Mouse (Mus musculus) CH12.LX (cell line): ENCODE measurements around the gene Bmp8b. TPM values are rescaled to one million over a fixed set of nuclear protein-coding genes. Genes with fewer than 3 reads are reported as not detected.

Experiments used
- DNase-seq: peaks from one replicate; pipeline ENCODE4 v3.0.0-alpha.2; 2013; ENCODE audit errors: extremely low read depth
- H3K27ac ChIP-seq: 2 replicates; pipeline ENCODE4 v1.5.1; 2012; ENCODE audit warnings: low read depth, mild to moderate bottlenecking, control low read depth, moderate library complexity; ENCODE audit not compliant: insufficient read depth
- H3K27me3 ChIP-seq: replicated peaks from 2 replicates; pipeline ENCODE3; 2012; ENCODE audit warnings: inconsistent platforms
- H3K36me3 ChIP-seq, 2 experiments: replicated peaks in 1 of 2; 2 replicates each; pipeline versions ENCODE3 to v1.6.1; 2012; ENCODE audit warnings: inconsistent platforms in 1 of 2, low read length in 1 of 2, mild to moderate bottlenecking in 1 of 2, mixed read lengths in 1 of 2, moderate library complexity in 1 of 2; ENCODE audit not compliant: control insufficient read depth in 1 of 2, insufficient read depth in 1 of 2
- H3K4me1 ChIP-seq, 2 experiments: 2 replicates each; pipeline ENCODE4 v1.6.1; 2012; ENCODE audit warnings: inconsistent platforms in 1 of 2, moderate library complexity in 1 of 2; ENCODE audit not compliant: insufficient read depth in 2 of 2, control insufficient read depth in 1 of 2
- H3K4me2 ChIP-seq: 2 replicates; pipeline ENCODE4 v1.6.1; 2012; ENCODE audit warnings: low read depth, mild to moderate bottlenecking, control low read depth; ENCODE audit not compliant: poor library complexity, insufficient read depth, severe bottlenecking
- H3K4me3 ChIP-seq, 3 experiments: fragments of 150-350 bp in 1 of 3; sonication (generic) in 1 of 3; replicated peaks in 1 of 3; 2 replicates each; pipeline versions ENCODE3 to v1.5.1; 2011 to 2012; ENCODE audit warnings: low read depth in 2 of 3, low read length in 2 of 3, mild to moderate bottlenecking in 2 of 3, moderate library complexity in 2 of 3, control low read depth in 1 of 3, improper control_type of control experiment in 1 of 3, inconsistent platforms in 1 of 3, mixed read lengths in 1 of 3; ENCODE audit not compliant: poor library complexity in 1 of 3
- H3K79me2 ChIP-seq: replicated peaks from 2 replicates; pipeline ENCODE4 v1.6.1; 2012; ENCODE audit warnings: mild to moderate bottlenecking, moderate library complexity; ENCODE audit not compliant: control insufficient read depth, poor library complexity, insufficient read depth, severe bottlenecking; ENCODE audit errors: extremely low read depth
- H3K9ac ChIP-seq: 2 replicates; pipeline ENCODE4 v1.6.1; 2012; ENCODE audit warnings: low read depth, mild to moderate bottlenecking, control low read depth, moderate library complexity; ENCODE audit not compliant: insufficient read depth
- H3K9me3 ChIP-seq: replicated peaks from 2 replicates; pipeline ENCODE3; 2012; ENCODE audit warnings: low read length, inconsistent platforms, mixed read lengths
- BHLHE40 ChIP-seq: IDR thresholded peaks from 2 replicates; pipeline ENCODE4 v1.6.1; 2011; ENCODE audit warnings: mild to moderate bottlenecking, low read depth, low read length, improper control_type of control experiment
- CTCF ChIP-seq, 2 experiments: IDR thresholded peaks in 1 of 2; conservative IDR thresholded peaks in 1 of 2; 2 replicates each; pipeline ENCODE4 v1.5.1; 2011 to 2012; ENCODE audit warnings: low read depth in 2 of 2, low read length in 2 of 2, improper control_type of control experiment in 1 of 2, inconsistent platforms in 1 of 2, mild to moderate bottlenecking in 1 of 2, moderate library complexity in 1 of 2
- E2F4 ChIP-seq: IDR thresholded peaks from 2 replicates; pipeline ENCODE4 v1.6.1; 2011; ENCODE audit warnings: low read depth, low read length, improper control_type of control experiment; ENCODE audit not compliant: insufficient replicate concordance
- ELF1 ChIP-seq: IDR thresholded peaks from 2 replicates; pipeline ENCODE4 v1.6.1; 2014; ENCODE audit warnings: low read depth, mild to moderate bottlenecking, inconsistent platforms, low read length, improper control_type of control experiment
- EP300 ChIP-seq: IDR thresholded peaks from 2 replicates; pipeline ENCODE4 v1.6.1; 2011; ENCODE audit warnings: low read length, improper control_type of control experiment
- HCFC1 ChIP-seq: IDR thresholded peaks from 2 replicates; pipeline ENCODE4 v1.6.1; 2012; ENCODE audit warnings: low read depth, mild to moderate bottlenecking, inconsistent platforms, low read length, improper control_type of control experiment
- JUN ChIP-seq: IDR thresholded peaks from 2 replicates; pipeline ENCODE4 v1.6.1; 2011; ENCODE audit warnings: low read depth, mild to moderate bottlenecking, low read length, improper control_type of control experiment, moderate library complexity; ENCODE audit not compliant: insufficient read depth
- JUND ChIP-seq: conservative IDR thresholded peaks from 2 replicates; pipeline ENCODE4 v1.6.1; 2011; ENCODE audit warnings: low read depth, low read length, improper control_type of control experiment
- KAT2A ChIP-seq: IDR thresholded peaks from 2 replicates; pipeline ENCODE4 v1.6.1; 2012; ENCODE audit warnings: low read length, improper control_type of control experiment, inconsistent platforms; ENCODE audit not compliant: insufficient replicate concordance
- MAFK ChIP-seq: IDR thresholded peaks from 2 replicates; pipeline ENCODE4 v1.6.1; 2011; ENCODE audit warnings: low read length, improper control_type of control experiment; ENCODE audit not compliant: insufficient replicate concordance
- MAX ChIP-seq: IDR thresholded peaks from 2 replicates; pipeline ENCODE4 v1.6.1; 2011; ENCODE audit warnings: low read length, improper control_type of control experiment
- NRF1 ChIP-seq: IDR thresholded peaks from 2 replicates; pipeline ENCODE4 v1.6.1; 2014; ENCODE audit warnings: low read depth, mild to moderate bottlenecking, inconsistent platforms, low read length, improper control_type of control experiment, moderate library complexity
- POLR2A ChIP-seq: IDR thresholded peaks from 2 replicates; pipeline ENCODE4 v1.6.1; 2011; ENCODE audit warnings: low read depth, mild to moderate bottlenecking, improper control_type of control experiment, low read length
- SMC3 ChIP-seq: IDR thresholded peaks from 2 replicates; pipeline ENCODE4 v1.6.1; 2011; ENCODE audit warnings: low read depth, low read length, improper control_type of control experiment
- TBP ChIP-seq: conservative IDR thresholded peaks from 2 replicates; pipeline ENCODE4 v1.6.1; 2011; ENCODE audit warnings: low read depth, low read length, improper control_type of control experiment
- TCF12 ChIP-seq: IDR thresholded peaks from 2 replicates; pipeline ENCODE4 v1.6.1; 2014; ENCODE audit warnings: low read depth, mild to moderate bottlenecking, inconsistent platforms, low read length, improper control_type of control experiment
- USF1 ChIP-seq: IDR thresholded peaks from 2 replicates; pipeline ENCODE4 v1.6.1; 2014; ENCODE audit warnings: low read depth, mild to moderate bottlenecking, inconsistent platforms, low read length, improper control_type of control experiment
- ZC3H11A ChIP-seq: IDR thresholded peaks from 2 replicates; pipeline ENCODE4 v1.6.1; 2012; ENCODE audit warnings: low read depth, mild to moderate bottlenecking, inconsistent platforms, low read length, improper control_type of control experiment
- ZMIZ1 ChIP-seq: IDR thresholded peaks from 2 replicates; pipeline ENCODE4 v1.6.1; 2012; ENCODE audit warnings: low read depth, mild to moderate bottlenecking, inconsistent platforms, low read length, improper control_type of control experiment
- ZNF384 ChIP-seq: IDR thresholded peaks from 2 replicates; pipeline ENCODE4 v1.6.1; 2012; ENCODE audit warnings: low read depth, low read length, improper control_type of control experiment, inconsistent platforms
- dilution Hi-C: fragments of 300-500 bp; cut with MboI; formaldehyde crosslinking; loops from 2 replicates; pipeline ENCODE4 v1.14.3; 2020; ENCODE audit warnings: low sequenced_read_pairs; ENCODE audit not compliant: extremely low pct_unique_long_range_greater_than_20kb, extremely low pct_ligation_motif_present
- in situ Hi-C: fragments of 300-500 bp; cut with MboI; formaldehyde crosslinking; loops from 3 replicates; pipeline ENCODE4 v1.14.3; 2019; ENCODE audit warnings: low sequenced_read_pairs, low pct_ligation_motif_present, low pct_unique_long_range_greater_than_20kb, mixed read lengths
- polyA plus RNA-seq: library from polyadenylated mRNA; unstranded; fragments of >175 nt; gene quantifications from 2 replicates; pipeline ENCODE4 v1.2.1, GENCODE M21; 2012; ENCODE audit warnings: low read depth; ENCODE audit not compliant: insufficient read length
- total RNA-seq, 2 experiments: library from RNA; depleted of rRNA; stranded (reverse); fragments of 300-350 nt in 1 of 2; fragments of >200 nt in 1 of 2; gene quantifications; 2 replicates each; pipeline ENCODE4 v1.2.3; 2012 to 2014

Gene Bmp8b
- total and polyA plus RNA-seq, 3 experiments, result not detected

GRCm38 (mm10) chr4:123086381-123086780 is 18.6 kb upstream of the Bmp8b start:
- H3K4me1 ChIP-seq, result 0 out of 4 replicates have a peak, but pooled peaks cover 0 to 4% of the 10 kb centered on the region in 2 experiments
- dilution Hi-C loops, result no loop called here
- TF ChIP-seq CTCF (conservative IDR thresholded peaks at IDR 0.05 in 1 of 2, IDR thresholded peaks at IDR 0.05 in 1 of 2; ENCODE audit: low read depth in 2 of 2, low read length in 2 of 2) (peak in 1 of 2 experiments; percentile 31; a peak in 2 of 4 replicates), ELF1 (no peak), TBP (no peak), ZMIZ1 (no peak), JUN (no peak), KAT2A (no peak), HCFC1 (no peak)
- TF ChIP-seq, all 38 proteins: peak for 1
- Histone ChIP-seq H3K27ac (no peak overlapping the region), H3K36me3 (no peaks in the 10 kb centered on the region), H3K4me3 (no peak overlapping the region), H3K27me3 (no peaks in the 10 kb centered on the region), H3K9me3 (no peaks in the 10 kb centered on the region), H3K4me2 (no peak overlapping the region), H3K79me2 (no peaks in the 10 kb centered on the region), H3K9ac (no peak overlapping the region)
- in situ Hi-C loops, result loop anchor here (10.0 kb wide), 1 partner anchor 282 kb away; no protein-coding TSS in a partner anchor
- DNase-seq, result no peak

DNA sequence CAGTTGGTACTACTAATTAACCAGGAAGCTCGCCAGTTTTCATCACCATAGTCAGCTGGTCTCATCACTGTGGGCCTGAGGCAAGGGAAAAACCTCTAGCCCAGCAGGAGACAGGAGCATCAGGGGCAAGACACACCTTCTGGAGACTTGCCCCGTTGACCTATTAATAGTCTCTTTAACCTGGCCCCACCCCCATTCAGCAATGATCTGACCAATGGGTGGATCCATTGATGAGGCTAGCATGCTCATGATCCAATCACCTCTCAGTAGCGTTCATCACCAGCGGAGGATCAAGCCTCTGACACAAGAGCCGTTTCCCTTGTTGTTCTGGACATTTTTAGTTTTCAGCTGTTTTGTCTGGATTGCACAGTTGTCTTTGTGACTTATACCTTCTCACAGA is 12.3 kb upstream of the Bmp8b start:
- Histone ChIP-seq H3K27ac (no peak overlapping the region), H3K27me3 (no peaks in the 10 kb centered on the region), H3K4me3 (no peak overlapping the region), H3K4me1 (no peaks in the 10 kb centered on the region), H3K36me3 (no peaks in the 10 kb centered on the region), H3K9me3 (no peaks in the 10 kb centered on the region), H3K9ac (no peak overlapping the region), H3K4me2 (no peak overlapping the region), H3K79me2 (no peaks in the 10 kb centered on the region)
- in situ Hi-C loops (no loop called here), dilution Hi-C loops (no loop called here)
- DNase-seq, result no peak
- TF ChIP-seq MAFK (no peak), ZNF384 (no peak), TCF12 (no peak), EP300 (no peak), HCFC1 (no peak), MAX (no peak), ELF1 (no peak), USF1 (no peak)

GRCm38 (mm10) chr4:123093064-123093776 is 11.7 kb upstream of the Bmp8b start:
- Histone ChIP-seq H3K4me1 (no peaks in the 10 kb centered on the region), H3K27me3 (no peaks in the 10 kb centered on the region), H3K4me2 (no peak overlapping the region), H3K79me2 (no peaks in the 10 kb centered on the region), H3K9ac (no peak overlapping the region), H3K9me3 (no peaks in the 10 kb centered on the region), H3K36me3 (no peaks in the 10 kb centered on the region), H3K4me3 (no peak overlapping the region), H3K27ac (no peak overlapping the region)
- dilution Hi-C loops (no loop called here), in situ Hi-C loops (no loop called here)
- DNase-seq, result no peak
- TF ChIP-seq NRF1, result no peak
- TF ChIP-seq ZNF384, result no peak
- no peak for TF ChIP-seq EP300
- TF ChIP-seq TCF12, result no peak
- TF ChIP-seq E2F4, result no peak
- TF ChIP-seq ZC3H11A, result no peak
- no peak for TF ChIP-seq TBP
- no peak for TF ChIP-seq POLR2A
- no peak for TF ChIP-seq USF1
- no peak for TF ChIP-seq BHLHE40
- no peak for TF ChIP-seq KAT2A
- TF ChIP-seq JUND, result no peak
- no peak for TF ChIP-seq SMC3
